Mouse (Mus musculus) hindbrain, embryonic 15.5 days (tissue): ENCODE measurements around the gene Krba1. TPM values are rescaled to one million over a fixed set of nuclear protein-coding genes. Genes with fewer than 3 reads are reported as not detected.
A peak's percentile ranks its signal among the peaks of the same experiment; 100 is the strongest.

Experiments used
- ATAC-seq: fragments of 200-750 bp; cut with Nextera tagmentation; 2 replicates; pipeline ENCODE4 v1.8.0; 2017; ENCODE audit warnings: low read depth, moderate number of reproducible peaks, moderate TSS enrichment; ENCODE audit not compliant: low FRiP score
- H3K27ac ChIP-seq: fragments of 300-500 bp; sonication (generic); replicated peaks from 2 replicates; pipeline ENCODE4 v1.5.1; 2015; ENCODE audit warnings: mild to moderate bottlenecking, inconsistent platforms
- H3K27me3 ChIP-seq: fragments of 300-500 bp; sonication (generic); 2 replicates; pipeline ENCODE4 v1.6.1; 2015; ENCODE audit warnings: control low read depth, inconsistent platforms
- H3K36me3 ChIP-seq: fragments of 300-500 bp; sonication (generic); 2 replicates; pipeline ENCODE4 v1.6.1; 2015; ENCODE audit warnings: control low read depth, inconsistent platforms
- H3K4me1 ChIP-seq: fragments of 300-500 bp; sonication (generic); replicated peaks from 2 replicates; pipeline ENCODE4 v1.6.1; 2015; ENCODE audit warnings: control low read depth, inconsistent platforms
- H3K4me2 ChIP-seq: fragments of 300-500 bp; sonication (generic); 2 replicates; pipeline ENCODE4 v1.6.1; 2015; ENCODE audit warnings: moderate library complexity, mild to moderate bottlenecking, inconsistent platforms
- H3K4me3 ChIP-seq: fragments of 300-500 bp; sonication (generic); 2 replicates; pipeline ENCODE4 v1.5.1; 2015; ENCODE audit warnings: mild to moderate bottlenecking, inconsistent platforms
- H3K9ac ChIP-seq: fragments of 300-500 bp; sonication (generic); 2 replicates; pipeline ENCODE4 v1.6.1; 2015; ENCODE audit warnings: inconsistent platforms
- H3K9me3 ChIP-seq: fragments of 300-500 bp; sonication (generic); 2 replicates; pipeline ENCODE4 v1.6.1; 2016; ENCODE audit warnings: control low read depth, inconsistent platforms
- WGBS: fragments of 180-500 bp; shearing (Covaris S2); methylation state at CpG from one replicate; pipeline ENCODE4 v1.1.7; 2015; 5-methylcytosine and 5-hydroxymethylcytosine counted together
- polyA plus RNA-seq: library from polyadenylated mRNA; unstranded; fragments of >200 nt; fragmentation: Nextera tagmentation; extraction: Ambion mirVana; gene quantifications from 2 replicates; pipeline ENCODE4 v1.2.1, GENCODE M21; 2015

Gene Krba1
- polyA plus RNA-seq, 1 experiment from 2014 or later, result 27.8 TPM

- H3K9ac ChIP-seq, result no peak overlapping the region
- WGBS, result 92% methylated on average over 6 of the region's 6 CpGs
- no peaks in the 10 kb centered on the region for H3K4me1 ChIP-seq
- H3K27me3 ChIP-seq, result no peaks in the 10 kb centered on the region
- H3K27ac ChIP-seq, result no peak overlapping the region
- no peak overlapping the region for H3K4me2 ChIP-seq
- no peak for ATAC-seq
- no peak overlapping the region for H3K4me3 ChIP-seq
- H3K9me3 ChIP-seq, result no peaks in the 10 kb centered on the region
- peaks cover 98% of the 10 kb centered on the region for H3K36me3 ChIP-seq
Measured at GRCm38 (mm10) chr6:48411193-48412092, 16.1 kb downstream of the Krba1 start.

DNA sequence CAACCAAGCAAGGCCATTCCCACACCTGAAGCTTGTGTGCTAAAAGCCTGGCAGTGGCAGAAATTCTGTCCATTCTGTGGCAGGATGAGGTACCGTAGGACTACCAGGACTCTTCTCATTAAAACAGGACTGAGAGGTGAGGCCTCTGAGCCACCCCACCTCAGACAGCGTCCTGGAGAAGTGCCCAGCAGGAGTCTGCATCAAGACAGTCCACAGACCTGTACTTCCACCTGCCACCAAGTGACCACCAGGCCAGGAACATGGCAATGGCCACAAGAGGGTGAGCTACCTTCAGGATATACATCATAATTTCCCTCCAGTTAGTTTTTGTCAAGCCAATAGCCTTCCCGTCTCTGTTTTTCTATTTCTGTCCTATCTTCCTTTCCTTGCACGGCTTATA, 16.8 kb downstream of the Krba1 start:
- Histone ChIP-seq H3K4me2 (no peak overlapping the region), H3K4me1 (no peaks in the 10 kb centered on the region), H3K9me3 (no peaks in the 10 kb centered on the region), H3K27me3 (no peaks in the 10 kb centered on the region), H3K9ac (no peak overlapping the region), H3K27ac (no peak overlapping the region), H3K36me3 (peaks cover 97% of the 10 kb centered on the region), H3K4me3 (no peak overlapping the region)
- 92% methylated on average over 4 of the region's 4 CpGs for WGBS
- no peak for ATAC-seq

- no peak for ATAC-seq
Measured at GRCm38 (mm10) chr6:48412662-48413061, 17.3 kb downstream of the Krba1 start.

DNA sequence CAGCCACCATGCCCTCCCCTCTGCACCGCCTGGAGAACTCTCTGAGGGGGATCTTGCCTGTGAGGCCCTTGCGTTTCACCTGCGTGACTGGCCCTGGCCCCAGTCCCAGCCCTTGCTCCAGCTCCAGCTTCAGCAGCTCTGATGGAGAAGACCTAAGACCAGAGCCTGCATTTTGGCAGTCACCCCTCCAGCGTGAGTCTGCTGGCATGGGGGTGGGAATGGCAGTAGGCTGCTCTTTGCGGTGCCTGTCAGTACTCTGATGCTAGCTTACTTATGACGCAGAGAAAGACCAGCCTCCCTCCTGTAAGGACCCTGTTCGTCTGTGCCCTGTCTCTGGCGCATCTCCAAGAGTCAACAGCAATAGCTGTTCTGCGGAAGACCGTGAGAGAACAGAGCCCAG, 17.7 kb downstream of the Krba1 start:
- Histone ChIP-seq H3K4me3 (no peak overlapping the region), H3K4me1 (no peaks in the 10 kb centered on the region), H3K9me3 (no peaks in the 10 kb centered on the region), H3K36me3 (peaks cover 96% of the 10 kb centered on the region), H3K27ac (no peak overlapping the region), H3K9ac (no peak overlapping the region), H3K4me2 (no peak overlapping the region), H3K27me3 (no peaks in the 10 kb centered on the region)
- no peak for ATAC-seq
- 82% methylated on average over 10 of the region's 10 CpGs for WGBS

More at GRCm38 (mm10) chr6:48412662-48413061, 17.3 kb downstream of the Krba1 start:
- Histone ChIP-seq H3K4me3 (no peak overlapping the region), H3K27ac (no peak overlapping the region), H3K9ac (no peak overlapping the region), H3K36me3 (peaks cover 98% of the 10 kb centered on the region), H3K9me3 (no peaks in the 10 kb centered on the region), H3K27me3 (no peaks in the 10 kb centered on the region), H3K4me2 (no peak overlapping the region), H3K4me1 (no peaks in the 10 kb centered on the region)
- WGBS, result 94% methylated on average over 3 of the region's 3 CpGs

DNA sequence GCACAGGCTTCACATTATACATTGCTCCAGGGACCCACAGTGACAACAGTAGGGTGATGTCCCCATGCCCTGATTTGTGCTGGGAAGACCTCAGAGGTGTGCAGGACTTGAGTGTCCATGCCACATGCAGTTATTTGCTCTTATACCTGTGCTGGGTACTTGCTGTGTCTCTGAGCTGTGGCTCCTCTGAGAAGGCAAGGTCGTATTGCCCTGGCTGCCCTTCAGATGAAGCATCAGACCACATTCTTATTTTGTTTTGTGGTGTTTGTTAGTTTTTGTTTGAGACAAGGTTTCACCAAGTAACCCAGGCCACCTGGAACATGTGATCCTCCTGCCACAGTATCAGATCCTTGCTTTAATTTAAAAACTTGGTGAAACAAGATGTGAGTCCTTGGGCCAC, 19.5 kb downstream of the Krba1 start:
- H3K4me3 ChIP-seq, result no peak overlapping the region
- WGBS, result 93% methylated on average over 1 of the region's 1 CpGs
- H3K36me3 ChIP-seq, result peaks cover 78% of the 10 kb centered on the region
- no peak overlapping the region for H3K9ac ChIP-seq
- ATAC-seq, result no peak
- no peaks in the 10 kb centered on the region for H3K4me1 ChIP-seq
- H3K4me2 ChIP-seq, result no peak overlapping the region
- H3K27ac ChIP-seq, result no peak overlapping the region
- H3K27me3 ChIP-seq, result no peaks in the 10 kb centered on the region
- H3K9me3 ChIP-seq, result no peaks in the 10 kb centered on the region

DNA sequence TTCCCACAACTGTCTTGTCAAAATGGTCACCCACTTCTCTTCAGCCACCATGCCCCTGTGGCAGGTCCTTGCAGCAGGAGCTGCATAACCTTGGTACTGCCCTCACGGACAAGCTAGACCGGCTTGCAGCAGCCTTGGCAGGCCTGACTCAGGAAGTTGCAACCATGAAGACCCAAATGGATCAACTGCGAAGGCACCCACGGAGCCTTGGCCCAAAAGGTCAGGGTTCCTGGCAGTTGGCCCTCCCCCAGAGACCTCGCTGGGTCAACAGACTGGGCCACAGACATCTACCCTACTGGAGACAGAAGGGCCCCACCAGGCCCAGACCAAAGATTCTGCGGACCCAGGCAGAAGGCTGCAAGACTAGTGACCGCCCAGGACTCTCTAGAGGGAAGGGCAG, 20.2 kb downstream of the Krba1 start:
- peaks cover 71% of the 10 kb centered on the region for H3K36me3 ChIP-seq
- H3K4me3 ChIP-seq, result no peak overlapping the region
- ATAC-seq, result no peak
- H3K4me2 ChIP-seq, result no peak overlapping the region
- H3K4me1 ChIP-seq, result no peaks in the 10 kb centered on the region
- over 99% methylated on average over 7 of the region's 7 CpGs for WGBS
- H3K9ac ChIP-seq, result no peak overlapping the region
- H3K27me3 ChIP-seq, result no peaks in the 10 kb centered on the region
- H3K27ac ChIP-seq, result no peak overlapping the region
- no peaks in the 10 kb centered on the region for H3K9me3 ChIP-seq

- no peak overlapping the region for H3K4me2 ChIP-seq
- WGBS, result 87% methylated on average over 2 of the region's 2 CpGs
- no peak overlapping the region for H3K27ac ChIP-seq
- peaks cover 62% of the 10 kb centered on the region for H3K36me3 ChIP-seq
- H3K9ac ChIP-seq, result no peak overlapping the region
- no peak overlapping the region for H3K4me3 ChIP-seq
- H3K27me3 ChIP-seq, result no peaks in the 10 kb centered on the region
- H3K4me1 ChIP-seq, result no peaks in the 10 kb centered on the region
- H3K9me3 ChIP-seq, result no peaks in the 10 kb centered on the region
- no peak for ATAC-seq
Measured at GRCm38 (mm10) chr6:48416486-48416885, 21.1 kb downstream of the Krba1 start.

DNA sequence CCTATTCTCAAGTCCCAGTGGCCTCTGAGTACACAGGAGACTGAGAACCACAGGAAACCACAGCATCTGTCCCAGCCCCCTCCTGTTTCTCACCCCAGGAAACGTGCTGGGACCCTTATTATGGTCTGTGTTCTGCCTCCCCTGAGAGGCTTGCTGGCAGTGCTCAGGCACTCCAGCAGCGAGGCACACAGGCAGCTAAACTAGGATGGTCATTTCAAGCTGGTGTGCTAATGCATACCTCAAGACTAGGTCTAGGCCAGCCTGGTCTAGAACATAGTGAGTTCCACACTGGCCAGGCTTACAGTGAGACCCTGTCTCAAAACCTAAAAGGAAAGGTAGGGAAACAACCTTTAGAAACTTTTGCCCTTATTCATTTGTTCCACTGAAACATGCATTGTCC, 25.3 kb downstream of the Krba1 start:
- WGBS, result 20% methylated on average over 2 of the region's 2 CpGs

DNA sequence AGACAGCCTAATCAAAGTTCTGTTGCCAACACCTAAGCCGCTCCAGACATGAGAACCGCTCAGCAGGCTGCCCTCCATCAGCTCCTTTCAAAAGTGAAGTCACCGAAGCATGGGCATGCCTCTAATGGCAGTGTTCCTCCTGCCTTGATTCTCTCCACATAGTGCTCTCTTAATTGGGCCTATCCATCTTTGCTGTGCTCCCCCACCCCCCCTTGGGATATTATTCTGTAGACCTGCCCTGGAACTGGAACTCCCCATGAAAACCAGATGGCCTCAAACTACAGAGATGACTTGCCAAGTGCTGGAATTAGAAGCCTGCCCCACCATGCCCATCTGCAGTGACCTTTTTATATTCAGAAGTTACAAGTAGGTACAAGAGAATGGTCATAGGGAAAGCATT, 27.9 kb downstream of the Krba1 start:
- 72% methylated on average over 3 of the region's 3 CpGs for WGBS
- ATAC-seq, result no peak

More for the DNA sequence above, 25.3 kb downstream of the Krba1 start:
- H3K9me3 ChIP-seq, result no peaks in the 10 kb centered on the region
- no peak overlapping the region for H3K9ac ChIP-seq
- H3K36me3 ChIP-seq, result peaks cover 20% of the 10 kb centered on the region
- no peaks in the 10 kb centered on the region for H3K4me1 ChIP-seq
- H3K27ac ChIP-seq, result no peak overlapping the region
- no peaks in the 10 kb centered on the region for H3K27me3 ChIP-seq
- H3K4me2 ChIP-seq, result no peak overlapping the region
- peak; percentile 43; the same call in 1 of the 2 replicates for ATAC-seq
- H3K4me3 ChIP-seq, result no peak overlapping the region

DNA sequence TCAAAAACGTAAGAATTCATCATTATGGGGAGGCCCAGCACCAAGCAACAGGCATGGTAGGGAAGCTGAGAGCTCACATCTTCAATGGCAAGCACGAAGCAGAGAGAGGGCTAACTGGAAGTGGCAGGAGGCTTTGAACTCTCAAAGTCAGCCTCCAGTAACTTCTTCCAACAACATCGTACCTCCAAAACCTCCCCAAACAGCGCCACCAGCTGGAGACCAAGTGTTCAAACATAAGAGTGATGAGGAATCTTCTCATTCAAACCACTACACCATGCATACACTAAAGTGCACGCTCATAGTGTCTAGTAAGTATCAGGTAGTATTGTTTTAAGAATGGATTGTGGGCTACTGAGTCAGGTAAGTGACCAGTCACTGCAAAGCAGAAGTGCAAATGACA, 28.7 kb downstream of the Krba1 start:
- Histone ChIP-seq H3K9me3 (no peaks in the 10 kb centered on the region), H3K4me3 (no peak overlapping the region), H3K27ac (no peak overlapping the region), H3K9ac (no peak overlapping the region), H3K4me2 (no peak overlapping the region), H3K4me1 (no peaks in the 10 kb centered on the region), H3K36me3 (no peaks in the 10 kb centered on the region; the same call in 1 of the 2 replicates), H3K27me3 (no peaks in the 10 kb centered on the region)
- ATAC-seq, result no peak
- 73% methylated on average over 5 of the region's 5 CpGs for WGBS

More for the DNA sequence above, 27.9 kb downstream of the Krba1 start:
- Histone ChIP-seq H3K9ac (no peak overlapping the region), H3K27ac (no peak overlapping the region), H3K4me2 (no peak overlapping the region), H3K9me3 (no peaks in the 10 kb centered on the region), H3K36me3 (no peaks in the 10 kb centered on the region; the same call in 1 of the 2 replicates), H3K4me3 (no peak overlapping the region), H3K4me1 (no peaks in the 10 kb centered on the region), H3K27me3 (no peaks in the 10 kb centered on the region)

DNA sequence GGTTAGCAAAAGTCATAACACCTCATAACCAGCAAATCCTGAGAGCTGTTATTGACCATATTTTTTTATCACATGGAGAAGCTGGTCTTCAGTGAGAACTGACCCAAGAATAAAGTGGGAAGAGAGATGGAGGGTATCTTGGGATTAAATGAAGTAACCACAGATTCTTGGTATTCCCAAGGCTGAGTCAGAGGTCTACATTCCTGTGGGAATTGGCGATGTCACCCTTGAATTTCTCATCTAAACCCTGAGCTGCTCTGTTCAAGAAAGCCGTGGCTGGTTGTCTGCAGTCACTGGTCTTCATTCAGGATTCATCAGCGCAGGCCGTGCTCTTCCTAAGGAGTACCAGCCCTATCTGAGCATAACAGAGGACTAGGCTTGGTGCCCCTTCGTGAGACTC, 31.6 kb downstream of the Krba1 start:
- Histone ChIP-seq H3K27ac (no peak overlapping the region), H3K4me1 (no peaks in the 10 kb centered on the region), H3K4me2 (no peak overlapping the region), H3K27me3 (no peaks in the 10 kb centered on the region), H3K36me3 (no peaks in the 10 kb centered on the region), H3K4me3 (no peak overlapping the region), H3K9ac (no peak overlapping the region), H3K9me3 (no peaks in the 10 kb centered on the region)
- 75% methylated on average over 5 of the region's 5 CpGs for WGBS
- ATAC-seq, result no peak

GRCm38 (mm10) chr6:48428769-48429557, 33.6 kb downstream of the Krba1 start:
- no peak overlapping the region for H3K9ac ChIP-seq
- no peaks in the 10 kb centered on the region for H3K9me3 ChIP-seq
- no peak overlapping the region for H3K27ac ChIP-seq
- 77% methylated on average over 4 of the region's 4 CpGs for WGBS
- no peaks in the 10 kb centered on the region for H3K4me1 ChIP-seq
- H3K36me3 ChIP-seq, result no peaks in the 10 kb centered on the region
- no peak overlapping the region for H3K4me2 ChIP-seq
- H3K4me3 ChIP-seq, result no peak overlapping the region
- ATAC-seq, result no peak
- no peaks in the 10 kb centered on the region for H3K27me3 ChIP-seq
